Mouse (Mus musculus) kidney, postnatal 25 days (tissue): Measurements from ENCODE around the gene Lipc.
A peak's percentile ranks its signal among the peaks of the same experiment; 100 is the strongest.

Experiments used
- DNase-seq, 2 experiments: peaks; one replicate each; pipeline ENCODE4 v3.0.0; 2021; ENCODE audit warnings: mixed read lengths in 2 of 2

Lipc gene

DNA sequence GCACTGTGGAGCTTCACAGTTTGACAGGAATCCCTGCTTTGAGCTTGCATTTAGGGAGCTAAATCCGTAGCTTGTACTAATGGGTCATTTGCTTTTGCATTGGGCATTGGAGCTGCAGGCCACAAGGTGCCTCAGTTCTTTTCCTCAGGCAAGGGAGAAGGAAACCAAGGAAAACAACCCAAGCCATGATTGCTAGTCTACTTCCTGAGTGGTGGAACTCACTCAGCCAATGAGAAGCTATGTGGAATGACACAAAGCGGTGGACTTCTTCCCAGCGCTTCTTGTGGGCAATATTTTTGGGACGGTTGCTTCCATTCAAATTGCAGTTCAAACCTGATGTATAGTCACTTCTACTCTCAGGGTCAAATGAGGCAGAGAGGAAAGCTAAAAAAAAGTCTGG is at the start of gene Lipc:
TSS of gene Lipc (minus strand) at position 101 of the 400 bp plus-strand sequence.
- DNase-seq = no peak

DNA sequence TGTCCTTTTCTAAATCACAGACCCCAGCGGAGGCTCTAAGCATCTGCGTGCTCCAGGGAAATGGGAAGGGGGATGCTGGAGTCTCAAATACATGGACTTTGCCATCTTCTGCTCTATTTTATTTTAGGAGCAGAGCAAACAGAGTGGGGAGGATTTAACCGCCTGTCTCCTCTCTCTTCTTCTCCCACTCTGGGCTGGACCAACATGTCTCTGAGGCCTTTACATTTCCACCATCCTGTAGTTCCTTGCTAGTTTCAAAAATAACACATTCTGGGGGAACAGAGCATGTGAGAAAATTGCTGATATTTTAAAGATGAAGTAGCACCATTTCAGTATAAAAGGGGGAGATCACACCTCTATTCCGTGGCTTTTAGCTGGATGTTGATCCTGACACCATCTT is 47.1 kb upstream of the Lipc start:
- no peak for DNase-seq

DNA sequence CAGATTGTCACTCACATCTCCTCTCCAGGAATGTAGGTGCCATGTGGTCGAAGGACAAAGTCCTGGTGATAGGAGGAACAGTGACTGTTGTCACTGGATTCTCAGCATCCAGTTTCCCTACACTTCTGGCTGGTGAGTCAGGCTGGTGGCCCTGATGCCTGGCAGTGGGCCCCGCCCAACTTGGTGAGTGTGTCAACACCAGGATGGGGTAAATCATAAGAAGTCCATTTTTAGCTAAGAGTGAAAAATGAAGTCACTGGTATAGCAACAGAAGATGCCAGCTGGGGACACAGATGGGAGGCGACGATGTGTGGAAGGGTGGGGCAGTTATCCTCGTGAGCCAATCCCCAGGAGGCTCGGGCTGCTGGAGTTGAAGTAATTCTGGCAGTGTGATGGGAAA is 46.7 kb upstream of the Lipc start:
- DNase-seq = no peak

DNA sequence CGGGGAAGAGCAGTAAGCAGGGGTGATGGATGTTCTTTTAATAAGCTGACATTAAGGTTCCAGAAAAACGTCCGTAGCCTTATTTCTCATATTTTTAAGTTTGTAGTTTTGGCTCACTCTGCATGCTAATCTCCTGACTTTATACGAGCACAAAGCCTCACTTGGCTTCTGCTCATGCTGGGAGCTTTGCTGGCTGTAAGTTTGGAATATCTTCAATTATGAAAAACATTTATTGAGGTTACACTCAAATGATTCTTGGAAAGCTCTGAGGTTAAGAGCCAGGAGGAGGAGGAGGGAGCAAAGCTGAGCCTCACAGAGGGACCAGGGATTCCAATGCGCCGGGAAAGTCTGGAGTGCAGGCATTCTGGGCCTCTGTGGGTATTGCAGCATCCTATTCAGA is 41.3 kb upstream of the Lipc start:
- DNase-seq = no peak

DNA sequence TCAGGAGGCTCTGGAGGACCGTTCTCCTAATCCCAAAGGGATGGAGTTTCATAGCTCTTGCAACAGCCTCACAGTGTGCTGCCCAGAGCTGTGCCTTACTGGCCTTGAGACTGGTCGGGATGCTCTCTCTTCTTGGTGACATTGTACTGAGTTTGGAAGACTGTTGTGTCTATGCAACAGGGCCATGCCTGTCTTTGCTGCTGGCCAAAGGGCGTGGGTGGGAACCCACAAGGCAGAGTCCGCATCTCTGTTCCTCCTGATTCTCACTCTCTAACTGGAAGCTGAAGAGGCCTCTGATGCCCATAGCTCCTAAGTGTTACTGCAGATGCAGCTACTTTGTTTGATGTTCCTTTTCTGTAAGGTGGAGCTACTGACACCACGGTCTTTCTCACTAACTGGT is 39.4 kb upstream of the Lipc start:
- DNase-seq = no peak

DNA sequence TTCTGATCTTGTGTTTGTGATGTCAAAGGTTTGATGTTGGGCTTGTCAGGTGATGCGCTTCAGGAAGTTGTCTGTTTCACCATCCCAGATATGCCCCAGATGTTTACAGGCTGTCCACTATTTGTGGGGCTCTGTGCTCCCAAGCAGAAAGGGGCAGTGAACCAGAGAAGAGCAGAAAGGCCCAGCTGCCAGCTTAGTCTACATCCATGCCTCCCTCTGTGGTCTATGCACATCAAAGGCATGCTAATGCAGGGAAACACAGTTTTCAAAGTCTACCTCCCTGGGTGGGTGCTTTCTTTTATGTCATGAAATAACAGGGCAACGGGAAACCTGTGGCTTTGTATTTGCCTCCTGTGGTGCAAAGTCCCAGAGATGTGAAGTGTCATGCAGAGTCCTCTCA is 35.2 kb upstream of the Lipc start:
- DNase-seq = no peak

DNA sequence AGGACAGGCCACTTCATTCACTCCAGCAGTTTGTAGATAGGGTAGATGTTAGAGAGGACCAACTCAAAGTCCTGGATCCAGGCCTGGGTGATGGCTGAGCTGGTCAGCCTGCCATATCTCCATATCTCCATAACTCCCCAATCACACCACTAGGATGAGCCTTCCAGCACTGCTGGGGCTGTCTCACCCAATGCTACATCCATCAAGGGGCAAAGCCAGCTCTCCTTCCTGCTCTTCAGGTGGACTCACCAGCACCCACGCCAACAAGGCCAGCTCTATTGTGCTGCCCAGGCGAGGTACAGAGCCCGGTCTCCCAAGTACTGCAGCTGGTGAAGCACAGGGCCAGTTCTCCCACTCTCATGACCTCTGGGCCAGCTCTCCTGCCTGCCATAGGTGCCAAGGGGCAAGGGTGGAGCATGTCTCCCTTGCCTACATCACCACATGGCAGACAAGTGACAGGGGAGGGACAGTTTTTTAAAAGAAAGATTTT is 31.0 kb upstream of the Lipc start:
- DNase-seq = no peak

DNA sequence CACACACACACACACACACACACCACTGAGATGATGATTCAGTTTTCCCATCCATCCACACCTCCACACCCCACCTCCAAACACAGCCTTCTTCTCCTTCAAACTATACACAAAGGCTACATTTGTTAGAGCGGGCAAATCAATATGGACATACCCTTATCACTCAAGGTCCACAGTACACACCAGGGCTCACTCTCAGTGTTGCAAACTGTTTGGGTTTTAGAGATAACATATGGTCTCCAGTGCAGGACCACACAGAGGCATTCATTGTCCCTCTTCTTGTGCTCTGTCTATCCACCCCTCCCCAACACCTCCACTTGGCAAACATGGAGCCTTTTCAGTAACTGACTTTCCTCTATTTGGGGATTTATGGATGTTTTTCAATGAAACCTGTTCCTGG is 29.7 kb upstream of the Lipc start:
- DNase-seq = no peak

DNA sequence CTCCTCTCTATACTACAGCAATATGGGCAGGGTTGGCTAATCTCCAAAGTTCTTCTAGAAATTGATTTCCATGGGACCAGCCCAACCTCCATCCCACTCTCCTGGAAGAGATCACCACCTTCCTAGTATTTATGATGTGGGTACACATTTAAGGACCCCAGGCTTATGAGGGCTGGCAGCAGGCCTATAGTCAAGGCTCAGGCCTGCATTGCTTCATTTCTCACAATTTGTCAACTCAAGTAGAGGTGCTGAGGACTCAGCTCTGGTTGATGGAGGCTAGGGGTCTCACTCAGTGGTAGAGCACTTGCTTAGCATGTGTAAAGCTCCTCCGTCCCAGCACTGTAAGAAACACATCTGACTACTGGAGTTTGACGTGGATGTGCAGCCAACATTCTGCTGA is 27.6 kb upstream of the Lipc start:
- no peak for DNase-seq

DNA sequence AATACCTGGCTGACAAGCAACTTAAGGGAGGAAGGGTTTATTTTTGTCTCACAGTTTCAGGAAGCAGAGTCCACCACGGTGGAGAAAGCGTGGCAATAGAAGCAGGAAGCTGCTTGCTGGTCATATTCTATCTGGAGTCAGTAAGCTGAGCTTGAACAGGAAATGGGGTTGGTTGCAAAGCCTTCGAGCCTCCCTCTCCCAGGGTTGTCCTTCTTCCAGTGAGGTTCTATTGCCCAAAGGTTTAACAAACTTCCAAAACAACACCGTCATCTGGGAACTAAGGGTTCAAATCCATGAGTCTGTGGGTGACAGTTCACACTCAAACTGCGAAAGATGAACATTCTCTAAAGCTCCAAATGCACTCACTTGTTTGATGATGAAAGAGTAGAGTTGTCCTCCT is 27.1 kb upstream of the Lipc start:
- DNase-seq = no peak

DNA sequence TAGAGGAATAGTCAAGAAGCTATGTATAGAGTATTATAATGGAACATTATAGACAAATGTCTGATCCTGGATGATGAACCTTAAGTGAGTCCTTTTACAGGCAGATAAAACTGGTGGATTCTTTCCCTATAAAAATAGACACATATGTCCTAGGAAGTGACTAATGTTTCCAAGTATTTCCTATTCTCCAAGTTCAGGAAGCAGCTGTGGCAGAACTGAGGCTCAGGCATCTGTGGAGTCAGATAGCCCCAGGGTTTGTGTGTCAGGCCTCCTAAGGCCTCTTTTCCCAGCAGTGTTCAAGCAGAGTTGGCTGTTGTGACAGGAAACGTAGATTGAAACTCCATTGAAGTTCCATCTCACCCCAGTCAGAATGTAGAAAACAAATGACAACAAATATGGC is 25.4 kb upstream of the Lipc start:
- DNase-seq = peak; percentile 13 to 63

DNA sequence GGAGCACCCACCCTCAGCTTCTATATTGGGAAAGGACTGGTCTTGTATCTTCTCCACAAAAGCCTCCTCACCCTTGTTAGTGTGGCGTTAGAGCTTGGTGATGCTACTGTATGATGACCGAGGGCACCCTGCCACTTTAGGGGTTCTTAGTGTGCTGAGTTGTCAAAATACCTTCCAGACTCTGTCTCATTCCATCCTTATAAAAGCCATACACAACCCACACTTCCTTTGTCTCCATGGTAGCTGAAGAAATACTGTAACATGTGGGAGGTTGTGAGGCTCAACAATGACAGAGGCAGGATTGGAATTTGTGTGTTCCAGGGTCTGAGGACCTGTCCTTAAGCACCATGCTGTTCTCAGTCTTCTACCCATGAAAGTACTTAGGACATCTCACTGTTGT is 23.9 kb upstream of the Lipc start:
- DNase-seq = no peak

DNA sequence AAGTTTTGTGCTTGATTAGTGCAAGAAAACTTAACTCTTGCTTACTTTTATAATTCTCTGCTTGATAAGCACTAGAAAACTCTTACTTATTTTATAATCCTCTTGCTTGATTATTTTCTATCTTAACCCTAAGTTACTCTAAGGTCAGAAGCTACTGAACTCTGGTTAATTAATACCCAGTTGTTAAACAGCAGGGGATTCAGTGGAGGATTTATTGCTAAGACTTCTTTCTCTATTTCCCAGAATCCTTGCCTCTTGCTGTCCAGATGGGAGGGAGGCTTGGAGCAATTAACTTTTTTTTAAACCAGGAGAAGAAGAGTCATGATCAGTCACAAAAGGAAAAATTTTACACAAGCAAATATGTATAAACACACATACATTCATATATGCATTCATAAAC is 21.3 kb upstream of the Lipc start:
- no peak for DNase-seq

DNA sequence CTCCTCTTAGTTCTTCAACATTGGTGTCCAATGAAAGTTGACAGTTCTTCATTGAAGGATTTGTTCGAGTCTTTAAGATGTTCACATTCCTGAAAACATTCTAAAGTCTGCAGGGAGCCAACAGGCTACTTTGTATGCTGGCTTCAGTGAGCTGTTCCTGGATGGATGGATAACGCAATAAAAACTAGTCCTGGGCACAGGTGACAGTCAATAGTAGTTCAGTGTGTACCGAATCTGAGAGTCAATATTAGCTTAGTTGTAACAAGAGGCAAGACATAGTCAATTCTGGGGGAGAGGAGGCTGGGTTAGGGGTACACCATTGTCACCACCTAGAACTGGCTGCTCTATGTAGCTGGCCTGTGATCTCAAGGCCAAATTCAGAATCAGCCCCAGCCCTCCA is 17.2 kb upstream of the Lipc start:
- no peak for DNase-seq

DNA sequence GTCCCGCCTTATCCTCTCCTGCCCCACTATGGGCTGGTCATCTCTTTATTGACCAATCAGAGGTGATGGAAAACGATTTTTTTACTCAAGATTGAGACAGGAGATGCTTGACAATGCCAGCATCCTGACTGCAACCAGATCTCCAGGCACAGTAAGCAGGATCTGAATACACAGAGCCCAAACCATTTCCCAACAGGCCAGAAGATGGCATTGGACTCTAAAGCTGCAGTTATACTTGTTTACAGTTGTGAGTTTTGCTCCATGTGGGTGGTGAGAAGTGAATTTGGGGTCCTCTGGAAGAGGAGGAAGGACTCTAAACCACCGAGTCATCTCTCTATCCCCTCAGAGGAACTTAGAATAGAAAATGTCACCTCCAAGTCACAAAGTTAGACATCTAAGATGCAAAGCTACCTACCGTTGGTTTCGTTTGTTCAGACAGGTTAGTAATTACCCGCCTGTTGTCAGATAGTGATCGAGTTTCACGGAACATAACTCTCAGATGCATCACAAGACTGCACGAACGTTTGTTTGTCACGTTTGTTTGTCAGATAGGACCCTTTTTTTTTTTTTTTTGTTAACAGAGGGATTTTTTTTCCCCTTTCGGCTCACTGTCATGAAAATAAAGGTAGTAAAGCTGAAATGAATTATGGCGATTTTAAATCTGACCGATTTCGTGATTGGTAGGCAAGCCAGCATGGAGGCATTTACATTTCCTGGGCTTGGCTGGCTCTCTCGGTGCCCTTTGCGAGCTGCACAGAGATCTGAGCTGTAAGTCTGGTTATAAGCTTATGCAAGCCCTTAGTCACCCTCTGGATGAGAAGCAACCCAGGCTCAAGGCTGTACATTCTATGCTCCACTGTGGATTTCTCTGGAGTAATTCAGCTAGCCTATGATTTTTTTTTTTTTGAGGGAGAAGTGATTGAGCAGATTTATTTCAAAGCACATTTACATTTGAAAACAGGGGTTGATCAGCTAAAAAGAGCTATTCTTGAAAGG is 14.3 kb upstream of the Lipc start:
- DNase-seq = no peak

DNA sequence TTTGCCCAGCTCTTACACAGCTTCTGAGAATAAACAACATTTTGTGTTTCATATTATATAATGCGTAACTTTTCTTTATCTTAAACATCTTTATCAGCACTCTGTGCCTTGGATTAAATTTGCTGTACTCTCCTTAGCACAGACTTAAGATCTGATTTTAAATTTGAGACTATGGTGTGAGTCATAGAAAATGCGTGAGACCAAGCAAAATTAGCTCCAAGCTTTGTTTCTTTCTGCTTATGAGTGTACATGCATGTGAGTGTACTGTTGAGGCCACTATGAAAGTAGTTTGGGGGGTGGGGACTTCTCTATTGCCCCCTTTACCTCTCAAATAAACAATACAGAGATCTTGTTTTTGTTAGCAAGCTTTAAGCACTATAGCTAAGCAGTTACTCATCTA is 13.4 kb upstream of the Lipc start:
- no peak for DNase-seq

DNA sequence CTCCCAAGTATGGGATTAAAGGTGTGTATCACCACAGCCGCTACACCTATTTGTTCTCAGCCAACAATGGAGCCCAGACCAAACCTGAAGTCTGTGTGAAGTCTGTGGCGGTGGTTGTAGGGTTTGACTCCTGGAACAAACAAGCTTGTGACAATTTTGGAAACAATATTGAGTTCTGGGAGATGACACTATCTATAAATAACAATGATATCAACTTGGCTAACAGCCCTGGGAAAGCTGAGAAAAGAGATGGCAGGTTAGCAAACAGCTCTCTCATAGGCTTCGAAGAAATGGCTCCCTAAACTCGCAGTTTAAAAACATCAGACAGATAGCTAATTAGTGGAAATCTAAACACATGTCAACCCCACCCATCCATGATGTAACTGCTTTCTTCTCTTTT is 13.0 kb upstream of the Lipc start:
- DNase-seq = no peak

DNA sequence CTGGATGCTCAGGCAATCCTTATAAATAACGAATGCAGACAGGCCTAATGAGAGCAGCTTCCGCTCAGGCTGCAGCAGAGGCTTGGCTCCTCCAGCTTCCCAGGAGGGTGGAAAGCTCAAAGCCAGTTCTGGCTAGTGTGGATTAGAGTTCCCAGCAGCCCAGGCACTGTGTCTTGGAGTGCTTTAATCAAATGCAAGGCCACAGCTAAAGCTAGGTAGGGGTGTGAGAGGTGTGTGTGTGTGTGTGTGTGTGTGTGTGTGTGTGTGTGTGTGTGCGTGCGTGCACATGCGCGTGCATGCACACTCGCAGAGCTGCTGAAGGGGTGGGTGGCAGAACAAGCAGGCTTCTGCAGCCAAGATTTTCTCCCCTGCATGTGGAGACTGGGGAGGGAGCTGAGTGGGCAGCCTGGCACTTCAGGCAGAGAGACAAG is 11.4 kb upstream of the Lipc start:
- no peak for DNase-seq

DNA sequence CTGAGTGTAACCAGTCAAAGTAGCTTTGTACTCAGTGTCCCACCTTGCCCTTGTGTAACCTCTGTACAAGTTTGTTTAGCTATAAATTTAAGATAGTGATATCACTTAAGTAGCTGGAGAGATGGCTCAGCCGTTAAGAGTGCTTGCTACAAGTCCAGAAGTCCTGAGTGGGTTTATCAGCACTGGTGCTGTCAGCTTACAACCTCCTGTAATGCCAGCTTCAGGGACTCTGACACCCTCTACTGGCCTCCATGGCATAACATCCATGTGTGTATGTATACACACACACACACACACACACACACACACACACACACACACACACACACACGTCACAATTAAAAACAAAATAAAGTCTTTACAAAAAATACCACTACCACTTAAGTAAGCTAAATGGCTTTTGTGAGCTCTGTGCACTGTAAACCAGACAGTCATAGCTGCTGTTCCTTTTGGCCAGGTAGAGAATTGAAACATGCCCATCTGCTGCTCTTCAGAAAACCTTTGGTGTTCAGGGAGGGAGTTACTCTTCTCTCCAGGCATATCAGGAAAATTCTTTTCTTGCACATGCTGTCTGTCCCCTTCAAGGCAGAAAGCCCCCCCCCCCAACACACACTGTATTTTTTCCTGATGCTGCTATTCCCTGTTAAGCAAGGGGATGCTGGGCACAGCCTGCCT is 10.9 kb upstream of the Lipc start:
- no peak for DNase-seq

DNA sequence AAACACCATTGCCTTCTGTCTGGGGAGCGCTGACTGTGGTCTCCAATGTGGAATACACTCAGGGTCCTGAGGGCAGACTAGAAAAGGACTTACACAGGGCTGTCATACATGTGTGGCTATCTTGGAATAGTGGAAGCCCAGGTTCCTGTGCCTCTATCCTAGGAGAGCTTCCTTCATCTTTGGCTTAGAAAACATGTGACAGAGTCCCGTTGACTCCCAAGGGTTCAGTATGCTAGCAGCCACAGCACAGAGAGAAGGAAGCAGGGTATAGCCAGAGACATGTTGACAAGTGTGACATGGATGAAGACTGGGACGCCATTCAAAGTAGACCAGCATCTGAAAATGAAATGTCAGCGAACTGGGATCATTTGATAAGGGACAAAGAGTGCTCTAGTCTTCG is 8.3 kb upstream of the Lipc start:
- no peak for DNase-seq

DNA sequence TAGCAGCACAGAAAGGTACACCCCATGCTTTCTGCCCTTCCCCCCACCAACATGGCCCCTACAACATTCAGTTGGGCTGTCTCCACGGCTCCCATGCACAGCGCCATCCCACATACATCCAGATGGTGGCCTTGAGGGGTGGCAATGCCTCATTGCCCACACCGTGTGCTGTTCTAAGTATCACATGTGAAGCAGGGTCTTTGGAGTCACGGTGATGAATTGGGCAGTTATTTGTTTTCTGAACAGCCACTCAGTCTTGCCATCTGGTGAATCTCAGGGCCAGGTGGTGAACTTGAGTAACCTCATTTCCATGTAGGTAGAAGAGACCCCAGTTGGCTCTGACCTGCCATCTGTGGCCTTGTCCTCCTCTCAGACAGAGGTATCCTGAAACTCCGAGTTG is 7.8 kb upstream of the Lipc start:
- DNase-seq = no peak

DNA sequence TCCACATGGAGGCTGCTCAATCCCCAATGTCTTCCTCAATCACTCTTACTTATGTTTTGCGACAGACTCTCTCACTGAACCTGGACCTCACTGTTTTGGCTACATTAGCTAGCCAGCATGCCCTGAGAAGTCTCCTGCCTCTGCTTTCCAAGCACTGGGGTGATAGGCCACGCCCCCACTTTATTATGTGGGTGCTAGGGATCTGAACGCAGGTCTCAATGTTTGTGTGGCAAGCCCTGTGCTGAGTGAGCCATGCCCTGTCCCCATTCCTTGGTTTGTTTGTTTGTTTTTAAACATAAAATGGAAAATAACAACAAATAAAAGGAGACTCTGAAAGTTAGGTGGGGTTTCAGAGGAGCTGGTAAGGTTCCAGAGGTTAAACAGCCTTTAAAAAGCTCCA is 7.4 kb upstream of the Lipc start:
- no peak for DNase-seq

DNA sequence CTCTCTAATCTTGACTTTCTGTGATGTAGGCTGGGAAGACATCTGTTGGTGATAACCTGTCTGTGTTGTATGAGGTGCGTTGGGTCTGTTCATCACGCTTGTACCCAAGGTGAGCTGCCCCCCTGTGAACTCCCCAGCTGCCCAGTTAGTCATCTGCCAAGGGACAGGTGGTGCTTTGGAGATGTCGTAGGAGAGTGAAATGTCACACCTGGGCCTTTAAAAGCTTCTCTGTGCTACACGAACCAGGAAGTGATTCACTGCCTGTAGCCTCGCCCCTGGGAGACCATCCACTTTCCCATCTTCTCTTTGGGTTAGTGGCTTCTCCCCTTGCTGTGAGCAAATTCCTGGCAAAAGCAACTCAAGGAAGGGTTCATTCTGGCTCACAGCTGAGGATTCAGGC is 6.4 kb upstream of the Lipc start:
- DNase-seq = no peak

DNA sequence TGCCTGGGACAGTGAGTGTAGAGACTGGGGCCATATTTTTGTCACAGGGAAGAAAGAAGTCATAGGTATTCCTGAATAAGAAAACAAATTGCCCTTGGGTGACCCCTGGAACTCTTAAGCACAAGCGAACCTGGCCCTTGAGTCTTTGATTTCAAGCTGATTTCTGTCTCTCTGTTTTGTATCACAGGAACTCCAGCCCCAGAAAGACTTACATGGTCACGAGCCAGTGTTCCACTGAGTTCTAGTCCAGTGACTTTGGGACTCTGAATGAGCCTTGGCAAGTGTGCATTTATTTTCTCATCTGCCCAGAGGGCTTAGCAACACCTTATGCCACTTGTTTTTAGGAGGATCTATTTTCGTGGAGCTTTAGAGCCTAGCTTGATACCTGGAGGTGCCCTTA is 5.7 kb upstream of the Lipc start:
- no peak for DNase-seq
